Mouse (Mus musculus) urinary bladder, adult 18-20 months (tissue): ENCODE measurements around the gene P2rx2.

ENCODE experiments used
- DNase-seq, 2 experiments: peaks; one replicate each; pipeline ENCODE4 v3.0.0; 2022; ENCODE audit warnings: low spot score in 2 of 2, mixed read lengths in 2 of 2

The P2rx2 gene

DNA sequence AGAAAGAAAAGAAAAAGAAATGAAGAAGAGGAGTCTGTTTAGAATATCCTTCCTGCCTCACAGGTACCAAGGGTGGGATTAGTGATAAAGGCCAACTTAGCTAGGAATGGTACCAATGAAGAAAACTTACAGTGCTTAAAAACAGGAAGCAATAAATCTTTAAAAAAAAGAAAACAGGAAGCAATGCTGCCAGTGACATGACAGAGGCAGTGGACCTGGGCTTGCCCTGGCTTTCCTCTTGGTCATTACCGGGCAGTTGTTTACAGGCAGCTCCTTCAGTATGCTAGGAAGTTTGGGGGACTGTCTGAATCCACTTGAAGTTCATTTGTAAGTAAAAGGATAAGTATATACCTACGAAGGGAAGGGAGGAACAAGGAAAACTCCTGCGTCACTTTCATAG, 12.5 kb downstream of the P2rx2 start:
- DNase-seq, result no peak

GRCm38 (mm10) chr5:110313127-110313526, 29.9 kb downstream of the P2rx2 start:
- DNase-seq, result no peak

- DNase-seq, result no peak
Observed at GRCm38 (mm10) chr5:110308861-110309260, 34.2 kb downstream of the P2rx2 start.

DNA sequence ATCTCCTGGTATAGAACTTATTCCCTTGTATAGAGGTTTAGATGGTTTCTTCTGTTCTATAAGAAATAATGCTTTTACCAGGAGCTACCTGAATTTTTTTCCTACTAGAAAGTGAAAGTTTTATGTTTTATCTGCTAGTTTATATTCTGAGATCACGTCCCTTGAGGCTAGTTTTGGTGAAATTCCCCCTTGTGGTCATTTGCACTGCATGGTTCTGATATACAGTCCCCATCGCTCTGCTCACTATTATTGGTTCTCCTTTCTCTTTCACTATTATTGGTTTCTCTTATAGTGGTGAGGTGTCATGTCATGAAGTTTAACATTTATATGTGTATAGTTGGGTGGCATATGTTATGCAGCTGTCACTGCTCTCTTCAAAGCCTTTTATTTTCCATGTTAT, 42.4 kb downstream of the P2rx2 start:
- no peak for DNase-seq

- no peak for DNase-seq
Observed at GRCm38 (mm10) chr5:110296637-110297036, 46.4 kb downstream of the P2rx2 start.

DNA sequence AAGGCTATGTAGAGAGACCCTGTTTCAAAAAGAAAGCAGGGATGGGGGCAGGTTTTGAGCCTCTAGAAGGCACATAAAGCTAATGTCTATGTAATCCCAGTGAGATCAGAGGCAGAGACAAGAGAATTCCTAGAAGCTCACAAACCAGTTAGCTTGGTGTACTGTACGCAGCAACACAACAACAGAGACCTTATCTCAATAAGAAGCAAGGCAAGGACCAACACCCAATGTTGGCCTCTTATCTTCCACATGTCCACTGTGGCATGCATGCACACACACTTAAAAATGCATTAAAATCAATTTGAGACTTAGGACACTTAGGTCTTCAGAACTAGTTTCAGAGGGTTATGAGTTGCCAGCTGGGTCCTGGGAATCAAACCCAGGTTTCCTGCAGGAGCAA, 51.4 kb downstream of the P2rx2 start:
- no peak for DNase-seq
